Mouse (Mus musculus) heart, adult 2 months (tissue): Measurements from ENCODE around the gene Clec12b. TPM values are rescaled to one million over a fixed set of nuclear protein-coding genes. Genes with fewer than 3 reads are reported as not detected.
"Not testable (repeated sequence)": the region's sequence is repeated elsewhere in the genome, so short reads cannot be mapped to it uniquely, and the experiment has no call there.

Source experiments
- DNase-seq, 2 experiments: peaks; one replicate each; pipeline ENCODE4 v3.0.0; 2021
- H3K27ac ChIP-seq: fragments of 200-600 bp; 2 replicates; pipeline ENCODE4 v1.8.1; 2022
- H3K27me3 ChIP-seq: fragments of 200-500 bp; 2 replicates; pipeline ENCODE4 v1.6.1; 2012; ENCODE audit warnings: mild to moderate bottlenecking, low read length, inconsistent platforms, mixed read lengths; ENCODE audit not compliant: control insufficient read depth, insufficient read depth
- H3K36me3 ChIP-seq: fragments of 200-500 bp; 2 replicates; pipeline ENCODE4 v1.6.1; 2012; ENCODE audit warnings: low read length, inconsistent platforms; ENCODE audit not compliant: control insufficient read depth, insufficient read depth
- H3K4me1 ChIP-seq: fragments of 200-500 bp; 2 replicates; pipeline ENCODE4 v1.6.1; 2011; ENCODE audit warnings: low read length; ENCODE audit not compliant: control insufficient read depth, insufficient read depth
- H3K4me3 ChIP-seq: fragments of 200-600 bp; 2 replicates; pipeline ENCODE4 v1.8.1; 2022
- H3K79me2 ChIP-seq: fragments of 200-500 bp; replicated peaks from 2 replicates; pipeline ENCODE4 v1.6.1; 2012; ENCODE audit warnings: mild to moderate bottlenecking, inconsistent platforms, low read length, moderate library complexity, mixed read lengths; ENCODE audit not compliant: control insufficient read depth, insufficient read depth
- H3K9ac ChIP-seq: fragments of 200-500 bp; 2 replicates; pipeline ENCODE4 v1.6.1; 2012; ENCODE audit warnings: low read depth, mild to moderate bottlenecking, control low read depth, inconsistent platforms, low read length, mixed read lengths
- CTCF ChIP-seq: fragments of 200-600 bp; IDR thresholded peaks from 2 replicates; pipeline ENCODE4 v1.8.1; 2022; ENCODE audit warnings: antibody characterized with exemption, mild to moderate bottlenecking, moderate library complexity
- EP300 ChIP-seq: fragments of 200-500 bp; IDR thresholded peaks from 2 replicates; pipeline ENCODE4 v1.6.1; 2011; ENCODE audit warnings: low read depth, low read length, control low read depth; ENCODE audit not compliant: insufficient read depth
- POLR2A ChIP-seq: fragments of 200-500 bp; IDR thresholded peaks from 2 replicates; pipeline ENCODE4 v1.6.1; 2011; ENCODE audit warnings: mild to moderate bottlenecking, low read depth, low read length, control low read depth; ENCODE audit not compliant: insufficient read depth
- WGBS: fragments of 180-500 bp; shearing (Covaris S2); methylation state at CpG from one replicate; pipeline ENCODE4 v1.1.7; 2018; 5-methylcytosine and 5-hydroxymethylcytosine counted together
- intact Hi-C: fragments of 180-260 bp; cut with DNase I; formaldehyde crosslinking; loops from one replicate; pipeline ENCODE4 v1.15.1; 2025
- polyA plus RNA-seq: library from polyadenylated mRNA; depleted of rRNA; stranded (reverse); fragments of >200 nt; gene quantifications from 2 replicates; pipeline ENCODE4 v1.2.3, GENCODE M21; 2012
- total RNA-seq, 2 experiments: library from RNA; stranded (reverse); gene quantifications; 2 replicates each; pipeline ENCODE4 v1.2.3; 2021

Gene Clec12b
- total and polyA plus RNA-seq, 3 experiments: 0.16 to 0.70 (median 0.23) TPM

DNA sequence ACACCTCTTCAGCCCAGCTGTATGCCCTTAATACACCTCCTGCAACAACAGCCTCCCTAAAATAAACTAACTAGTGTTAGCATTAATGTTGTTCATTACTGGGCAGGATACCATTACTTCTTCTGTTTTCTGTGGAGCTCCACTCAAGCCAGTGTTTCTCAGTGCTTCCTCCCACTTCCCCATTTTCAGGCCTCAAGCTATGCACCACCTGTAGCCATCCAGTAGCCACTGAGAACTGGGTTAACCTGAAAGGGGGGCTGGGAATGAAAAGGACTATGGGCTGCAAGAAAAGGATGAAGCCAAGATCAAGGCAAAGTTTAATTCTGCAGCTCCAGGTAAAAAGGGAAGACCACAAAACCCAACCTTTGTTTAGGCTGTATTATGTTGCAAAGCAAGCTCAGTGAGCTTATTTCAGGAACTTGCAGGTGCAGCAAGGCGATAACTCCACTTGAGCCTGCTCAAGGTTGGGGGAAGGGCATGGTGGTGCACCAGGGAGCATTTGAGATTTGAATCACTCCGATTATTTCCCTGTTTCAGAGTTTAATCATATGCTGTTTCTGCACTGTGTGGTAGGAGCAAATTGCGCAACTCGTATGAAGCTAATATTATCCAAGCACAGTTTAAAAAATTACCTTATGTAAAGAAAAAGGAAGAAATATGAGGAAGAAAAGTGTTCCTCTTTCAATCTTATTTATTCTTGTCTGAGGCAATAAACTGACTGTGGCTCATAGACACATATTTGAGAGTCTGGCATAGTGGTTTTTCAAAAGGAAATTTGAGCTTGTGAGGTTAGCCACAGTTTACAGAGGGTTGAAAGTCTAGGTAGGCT is 35.9 kb downstream of the Clec12b start:
- Histone ChIP-seq H3K4me1 (no peaks in the 10 kb centered on the region; the same call in 1 of the 2 replicates), H3K79me2 (no peaks in the 10 kb centered on the region), H3K27ac (no peak overlapping the region), H3K36me3 (no peaks in the 10 kb centered on the region), H3K9ac (no peak overlapping the region), H3K4me3 (no peak overlapping the region), H3K27me3 (no peaks in the 10 kb centered on the region)
- intact Hi-C loops: no loop called here
- WGBS: 56% methylated on average over 4 of the region's 4 CpGs
- TF ChIP-seq EP300 (no peak), POLR2A (no peak), CTCF (no peak)
- peak; percentile 21 to 26 for DNase-seq

DNA sequence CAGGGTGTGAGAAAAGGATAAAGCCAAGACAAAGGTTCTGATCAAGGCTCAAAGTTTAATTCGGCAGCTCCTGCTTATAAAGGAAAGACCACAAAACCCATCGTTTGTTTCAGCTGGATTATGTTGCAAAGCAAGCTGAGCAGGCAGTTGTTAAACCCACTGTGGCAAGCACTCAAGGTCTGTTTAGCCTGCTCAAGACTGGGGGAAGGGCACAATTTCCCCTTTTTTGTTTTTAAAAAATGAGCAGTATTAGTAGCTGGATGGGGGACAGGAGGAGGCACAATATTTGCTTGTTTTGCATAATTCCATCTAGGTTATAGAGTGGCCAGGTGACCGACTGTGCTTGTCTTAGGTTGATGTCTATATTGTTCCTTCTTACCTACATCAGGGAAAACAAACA is 41.3 kb downstream of the Clec12b start:
- no peaks in the 10 kb centered on the region for H3K36me3 ChIP-seq
- WGBS: 67% methylated on average over 3 of the region's 3 CpGs
- intact Hi-C loops: no loop called here

GRCm38 (mm10) chr6:129342391-129342790 is 43.3 kb downstream of the Clec12b start, which contains the start of gene Clec12a:
Clec12a (plus strand) TSS chr6:129342691.
- DNase-seq, intact Hi-C loops: not testable (repeated sequence)

More for the DNA sequence above, 41.3 kb downstream of the Clec12b start:
- H3K27ac ChIP-seq: no peak overlapping the region
- no peak for DNase-seq
- H3K4me3 ChIP-seq: no peak overlapping the region
- TF ChIP-seq POLR2A (no peak), EP300 (no peak), CTCF (no peak)
- no peak overlapping the region for H3K9ac ChIP-seq
- H3K4me1 ChIP-seq: no peaks in the 10 kb centered on the region
- no peaks in the 10 kb centered on the region for H3K79me2 ChIP-seq
- no peaks in the 10 kb centered on the region for H3K27me3 ChIP-seq

GRCm38 (mm10) chr6:129337751-129338150 is 47.9 kb downstream of the Clec12b start:
- WGBS: 55% methylated on average over 1 of the region's 1 CpGs
- Histone ChIP-seq H3K9ac (no peak overlapping the region), H3K79me2 (no peaks in the 10 kb centered on the region), H3K4me3 (no peak overlapping the region), H3K27ac (no peak overlapping the region), H3K27me3 (no peaks in the 10 kb centered on the region), H3K4me1 (no peaks in the 10 kb centered on the region), H3K36me3 (no peaks in the 10 kb centered on the region)
- no peak for DNase-seq
- intact Hi-C loops: no loop called here
- TF ChIP-seq POLR2A: no peak
- no peak for TF ChIP-seq CTCF

More at GRCm38 (mm10) chr6:129342391-129342790, 43.3 kb downstream of the Clec12b start, which contains the start of gene Clec12a:
- not testable (repeated sequence) for H3K36me3 ChIP-seq, H3K4me3 ChIP-seq, H3K4me1 ChIP-seq, H3K79me2 ChIP-seq, H3K27me3 ChIP-seq, H3K27ac ChIP-seq, H3K9ac ChIP-seq
- WGBS: 75% methylated on average over 4 of the region's 4 CpGs

GRCm38 (mm10) chr6:129333674-129334078 is 52.0 kb downstream of the Clec12b start:
- intact Hi-C loops: loop anchor here (5.0 kb wide), 1 partner anchor 34 kb away; no protein-coding TSS in a partner anchor
- WGBS: 5% methylated on average over 11 of the region's 11 CpGs
- no peaks in the 10 kb centered on the region for H3K36me3 ChIP-seq
- no peaks in the 10 kb centered on the region for H3K27me3 ChIP-seq
- no peak overlapping the region for H3K27ac ChIP-seq
- no peaks in the 10 kb centered on the region for H3K79me2 ChIP-seq
- no peaks in the 10 kb centered on the region for H3K4me1 ChIP-seq
- H3K9ac ChIP-seq: no peak overlapping the region
- H3K4me3 ChIP-seq: no peak overlapping the region
- DNase-seq: peak; percentile 39 to 68
- TF ChIP-seq CTCF: peak; percentile 62
- no peak for TF ChIP-seq EP300
- TF ChIP-seq POLR2A: no peak

- Histone ChIP-seq H3K4me1 (no peaks in the 10 kb centered on the region), H3K27ac (no peak within 1 kb of the TSS), H3K27me3 (no peaks in the 10 kb centered on the region), H3K4me3 (no peak within 1 kb of the TSS), H3K36me3 (no peaks in the 10 kb centered on the region), H3K79me2 (no peaks in the 10 kb centered on the region), H3K9ac (no peak within 1 kb of the TSS)
- TF ChIP-seq CTCF: no peak
- no peak for TF ChIP-seq EP300
- no peak for TF ChIP-seq POLR2A
- intact Hi-C loops: loop anchor here (5.0 kb wide), 1 partner anchor 36 kb away; no protein-coding TSS in a partner anchor
- WGBS: 51% methylated on average over 11 of the region's 11 CpGs
- DNase-seq: no peak
Observed at GRCm38 (mm10) chr6:129331610-129332009, 54.1 kb downstream of the Clec12b start, which contains the start of gene 4922502D21Rik. 4922502D21Rik (minus strand) TSS chr6:129331796.
